Mouse (Mus musculus): Measurements from ENCODE around the gene Syt13.

- no peak for TF ChIP-seq POLR2A (IDR thresholded peaks at IDR 0.05; ENCODE audit: low read depth, low read length)
- TF ChIP-seq CTCF (conservative IDR thresholded peaks at IDR 0.05; ENCODE audit: insufficient read depth, insufficient read length, low read depth, low read length): no peak
Observed at GRCm38 (mm10) chr2:92931061-92931460, 16.2 kb downstream of the Syt13 start.

Measured in kidney, adult 2 months (tissue).